Mouse (Mus musculus): Measurements from ENCODE around the gene Disp1. TPM values are rescaled to one million over a fixed set of nuclear protein-coding genes. Genes with fewer than 3 reads are reported as not detected.

Disp1 gene
- polyA plus RNA-seq, 1 experiment, result 5.8 TPM

- TF ChIP-seq POLR2A (IDR thresholded peaks at IDR 0.05; ENCODE audit: control insufficient read depth, low read depth, low read length), result no peak
- Histone ChIP-seq H3K4me3 (ENCODE audit: control insufficient read depth, low read depth, low read length) (no peak overlapping the region), H3K27ac (ENCODE audit: control insufficient read depth, insufficient read depth, low read depth, low read length) (no peak overlapping the region)
These were observed 6.1 kb upstream of the Disp1 start for GRCm38 (mm10) chr1:183227469-183227868.

GRCm38 (mm10) chr1:183219021-183219420 is 2.3 kb downstream of the Disp1 start:
- H3K4me3 ChIP-seq (ENCODE audit: control insufficient read depth, low read depth, low read length), result no peak overlapping the region
- H3K27ac ChIP-seq (ENCODE audit: control insufficient read depth, insufficient read depth, low read depth, low read length), result no peak overlapping the region
- no peaks in the 10 kb centered on the region for H3K27me3 ChIP-seq (ENCODE audit: control insufficient read depth, insufficient read depth, low read length)
- TF ChIP-seq CTCF (IDR thresholded peaks at IDR 0.05; ENCODE audit: control insufficient read depth, insufficient read depth, insufficient replicate concordance, low read depth, low read length) (no peak), POLR2A (IDR thresholded peaks at IDR 0.05; ENCODE audit: control insufficient read depth, low read depth, low read length) (no peak)
- H3K36me3 ChIP-seq (ENCODE audit: control insufficient read depth, insufficient read depth, low read length), result no peaks in the 10 kb centered on the region
- H3K4me1 ChIP-seq (ENCODE audit: control insufficient read depth, insufficient read depth, low read length), result peaks cover 2% of the 10 kb centered on the region

More at GRCm38 (mm10) chr1:183227469-183227868, 6.1 kb upstream of the Disp1 start:
- H3K27me3 ChIP-seq (ENCODE audit: control insufficient read depth, insufficient read depth, low read length), result no peaks in the 10 kb centered on the region
- H3K36me3 ChIP-seq (ENCODE audit: control insufficient read depth, insufficient read depth, low read length), result no peaks in the 10 kb centered on the region
- no peaks in the 10 kb centered on the region; the same call in 1 of the 2 replicates for H3K4me1 ChIP-seq (ENCODE audit: control insufficient read depth, insufficient read depth, low read length)

- Histone ChIP-seq H3K4me1 (ENCODE audit: control insufficient read depth, insufficient read depth, low read length) (peaks cover 2% of the 10 kb centered on the region), H3K27ac (ENCODE audit: control insufficient read depth, insufficient read depth, low read depth, low read length) (no peak overlapping the region), H3K4me3 (ENCODE audit: control insufficient read depth, low read depth, low read length) (no peak overlapping the region), H3K27me3 (ENCODE audit: control insufficient read depth, insufficient read depth, low read length) (no peaks in the 10 kb centered on the region), H3K36me3 (ENCODE audit: control insufficient read depth, insufficient read depth, low read length) (no peaks in the 10 kb centered on the region)
- TF ChIP-seq CTCF (IDR thresholded peaks at IDR 0.05; ENCODE audit: control insufficient read depth, insufficient read depth, insufficient replicate concordance, low read depth, low read length) (no peak), POLR2A (IDR thresholded peaks at IDR 0.05; ENCODE audit: control insufficient read depth, low read depth, low read length) (no peak)
These were observed 4.6 kb downstream of the Disp1 start for GRCm38 (mm10) chr1:183216691-183217090.

GRCm38 (mm10) chr1:183215706-183216105 is 5.6 kb downstream of the Disp1 start:
- H3K36me3 ChIP-seq (ENCODE audit: control insufficient read depth, insufficient read depth, low read length), result no peaks in the 10 kb centered on the region
- H3K27me3 ChIP-seq (ENCODE audit: control insufficient read depth, insufficient read depth, low read length), result no peaks in the 10 kb centered on the region
- H3K4me3 ChIP-seq (ENCODE audit: control insufficient read depth, low read depth, low read length), result no peak overlapping the region
- no peaks in the 10 kb centered on the region for H3K4me1 ChIP-seq (ENCODE audit: control insufficient read depth, insufficient read depth, low read length)
- H3K27ac ChIP-seq (ENCODE audit: control insufficient read depth, insufficient read depth, low read depth, low read length), result no peak overlapping the region
- TF ChIP-seq CTCF (IDR thresholded peaks at IDR 0.05; ENCODE audit: control insufficient read depth, insufficient read depth, insufficient replicate concordance, low read depth, low read length) (no peak), POLR2A (IDR thresholded peaks at IDR 0.05; ENCODE audit: control insufficient read depth, low read depth, low read length) (no peak)

GRCm38 (mm10) chr1:183213850-183214249 is 7.5 kb downstream of the Disp1 start:
- no peaks in the 10 kb centered on the region for H3K27me3 ChIP-seq (ENCODE audit: control insufficient read depth, insufficient read depth, low read length)
- no peaks in the 10 kb centered on the region for H3K36me3 ChIP-seq (ENCODE audit: control insufficient read depth, insufficient read depth, low read length)
- H3K4me3 ChIP-seq (ENCODE audit: control insufficient read depth, low read depth, low read length), result no peak overlapping the region
- TF ChIP-seq CTCF (IDR thresholded peaks at IDR 0.05; ENCODE audit: control insufficient read depth, insufficient read depth, insufficient replicate concordance, low read depth, low read length) (no peak), POLR2A (IDR thresholded peaks at IDR 0.05; ENCODE audit: control insufficient read depth, low read depth, low read length) (no peak)
- H3K4me1 ChIP-seq (ENCODE audit: control insufficient read depth, insufficient read depth, low read length), result no peaks in the 10 kb centered on the region
- no peak overlapping the region for H3K27ac ChIP-seq (ENCODE audit: control insufficient read depth, insufficient read depth, low read depth, low read length)

- no peaks in the 10 kb centered on the region for H3K27me3 ChIP-seq (ENCODE audit: control insufficient read depth, insufficient read depth, low read length)
- no peak for TF ChIP-seq CTCF (IDR thresholded peaks at IDR 0.05; ENCODE audit: control insufficient read depth, insufficient read depth, insufficient replicate concordance, low read depth, low read length)
- TF ChIP-seq POLR2A (IDR thresholded peaks at IDR 0.05; ENCODE audit: control insufficient read depth, low read depth, low read length), result no peak
- H3K4me1 ChIP-seq (ENCODE audit: control insufficient read depth, insufficient read depth, low read length), result no peaks in the 10 kb centered on the region
- no peaks in the 10 kb centered on the region for H3K36me3 ChIP-seq (ENCODE audit: control insufficient read depth, insufficient read depth, low read length)
- no peak overlapping the region for H3K4me3 ChIP-seq (ENCODE audit: control insufficient read depth, low read depth, low read length)
- H3K27ac ChIP-seq (ENCODE audit: control insufficient read depth, insufficient read depth, low read depth, low read length), result no peak overlapping the region
These were observed 8.5 kb downstream of the Disp1 start for GRCm38 (mm10) chr1:183212757-183213211.

GRCm38 (mm10) chr1:183210115-183210514 is 11.2 kb downstream of the Disp1 start:
- Histone ChIP-seq H3K27ac (ENCODE audit: control insufficient read depth, insufficient read depth, low read depth, low read length) (no peak overlapping the region), H3K4me3 (ENCODE audit: control insufficient read depth, low read depth, low read length) (no peak overlapping the region), H3K27me3 (ENCODE audit: control insufficient read depth, insufficient read depth, low read length) (no peaks in the 10 kb centered on the region), H3K36me3 (ENCODE audit: control insufficient read depth, insufficient read depth, low read length) (no peaks in the 10 kb centered on the region), H3K4me1 (ENCODE audit: control insufficient read depth, insufficient read depth, low read length) (no peaks in the 10 kb centered on the region)
- no peak for TF ChIP-seq CTCF (IDR thresholded peaks at IDR 0.05; ENCODE audit: control insufficient read depth, insufficient read depth, insufficient replicate concordance, low read depth, low read length)
- TF ChIP-seq POLR2A (IDR thresholded peaks at IDR 0.05; ENCODE audit: control insufficient read depth, low read depth, low read length), result no peak

- Histone ChIP-seq H3K36me3 (ENCODE audit: control insufficient read depth, insufficient read depth, low read length) (no peaks in the 10 kb centered on the region), H3K27me3 (ENCODE audit: control insufficient read depth, insufficient read depth, low read length) (no peaks in the 10 kb centered on the region), H3K27ac (ENCODE audit: control insufficient read depth, insufficient read depth, low read depth, low read length) (no peak overlapping the region), H3K4me3 (ENCODE audit: control insufficient read depth, low read depth, low read length) (no peak overlapping the region), H3K4me1 (ENCODE audit: control insufficient read depth, insufficient read depth, low read length) (no peaks in the 10 kb centered on the region)
- TF ChIP-seq CTCF (IDR thresholded peaks at IDR 0.05; ENCODE audit: control insufficient read depth, insufficient read depth, insufficient replicate concordance, low read depth, low read length) (no peak), POLR2A (IDR thresholded peaks at IDR 0.05; ENCODE audit: control insufficient read depth, low read depth, low read length) (no peak)
These were observed 13.7 kb downstream of the Disp1 start for GRCm38 (mm10) chr1:183207623-183208022.

All from testis, adult 2 months (tissue).